Mouse (Mus musculus) olfactory bulb, adult 2 months (tissue): ENCODE data around the gene Gm29776.

Experiments
- CTCF ChIP-seq: fragments of 200-500 bp; IDR thresholded peaks from 2 replicates; pipeline ENCODE4 v1.5.1; 2012; ENCODE audit warnings: low read depth, mild to moderate bottlenecking, low read length, moderate library complexity; ENCODE audit not compliant: insufficient read depth
- POLR2A ChIP-seq: fragments of 200-500 bp; IDR thresholded peaks from 2 replicates; pipeline ENCODE4 v1.6.1; 2012; ENCODE audit warnings: mild to moderate bottlenecking, low read depth, low read length, moderate library complexity; ENCODE audit not compliant: insufficient read depth

DNA sequence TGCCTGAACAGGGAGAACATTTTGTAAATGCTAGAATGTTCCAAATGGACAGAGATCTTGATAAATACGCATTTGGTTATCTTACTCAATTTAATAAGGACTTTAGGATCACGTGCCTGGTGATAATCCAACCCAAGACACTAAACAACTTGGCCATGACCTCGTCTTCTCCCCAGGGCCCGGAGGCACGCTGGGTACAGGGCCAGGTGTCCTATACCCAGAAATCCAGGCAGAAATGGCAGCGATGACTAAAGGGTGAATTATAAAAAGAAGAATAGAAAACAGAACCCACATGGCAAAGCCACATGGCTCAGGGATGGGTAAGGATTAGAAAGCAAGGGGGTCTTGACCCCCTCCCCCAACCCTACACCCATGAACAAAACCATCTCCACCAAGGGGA is 43.1 kb upstream of the Gm29776 start:
- TF ChIP-seq POLR2A (no peak), CTCF (no peak)
